In genomic region chr19:34633484-34633883, GRCm38 (mm10) we compare ENCODE assay signal across 18 mouse cellular contexts. TPM values are rescaled to one million over a fixed set of nuclear protein-coding genes. Genes with fewer than 3 reads are reported as not detected.
"Had no signal": no experiment of that assay in that cellular context is flagged by ENCODE, and none has a peak within 500 bp of the region (broad histone marks: within the 10 kb centered on the region; RNA-seq: fewer than 3 reads in every experiment).

No protein-coding gene starts in this region.

- H3K9me3 ChIP-seq: liver, embryonic 12.5 days; midbrain, embryonic 12.5 days; midbrain, embryonic 15.5 days; neural tube, embryonic 13.5 days had no signal

- H3K27me3 ChIP-seq: midbrain, embryonic 15.5 days; neural tube, embryonic 13.5 days had no signal

- H3K4me1 ChIP-seq: liver, embryonic 12.5 days; midbrain, embryonic 12.5 days; midbrain, embryonic 15.5 days; neural tube, embryonic 13.5 days had no signal

- H3K27ac ChIP-seq: left cerebral cortex, adult 2 months; liver, embryonic 12.5 days; midbrain, embryonic 12.5 days; midbrain, embryonic 15.5 days; neural tube, embryonic 13.5 days had no signal

- DNase-seq: kidney, adult 9 months; kidney, postnatal 36 days; layer of hippocampus, postnatal 36 days; lung, embryonic 14.5 days; lung, postnatal 10 days; lung, postnatal 36 days; retina, postnatal 1 day; right cerebral cortex, postnatal 25 days; thymus, adult 18-20 months; thymus, postnatal 36 days had no signal

- H3K36me3 ChIP-seq: liver, embryonic 12.5 days; midbrain, embryonic 12.5 days; midbrain, embryonic 15.5 days; neural tube, embryonic 13.5 days had no signal

- ATAC-seq: intestine, postnatal 0 days; liver, embryonic 12.5 days; midbrain, embryonic 15.5 days had no signal

- H3K4me3 ChIP-seq: left cerebral cortex, adult 2 months; liver, embryonic 12.5 days; midbrain, embryonic 12.5 days; midbrain, embryonic 15.5 days; myocyte; neural tube, embryonic 13.5 days had no signal

- H3K4me2 ChIP-seq: liver, embryonic 12.5 days; lung, embryonic 14.5 days; midbrain, embryonic 12.5 days; midbrain, embryonic 15.5 days; neural tube, embryonic 13.5 days had no signal

- H3K9ac ChIP-seq: liver, embryonic 12.5 days; lung, embryonic 14.5 days; midbrain, embryonic 12.5 days; midbrain, embryonic 15.5 days; neural tube, embryonic 13.5 days had no signal

RNA-seq across cellular contexts. Expression of gene Ifit1bl2, which starts 7.1 kb away (rescaled TPM):
- polyA plus RNA-seq: liver, embryonic 12.5 days; midbrain, embryonic 12.5 days; testis, adult 2 months had no signal

RNA-seq across cellular contexts. Expression of gene Ifit1, which starts 7.2 kb away (rescaled TPM):
- polyA plus RNA-seq: lung, embryonic 14.5 days had no signal

RNA-seq across cellular contexts. Expression of gene Ifit3b, which starts 25.7 kb away (rescaled TPM):
- polyA plus RNA-seq: liver, embryonic 12.5 days; lung, embryonic 14.5 days had no signal

RNA-seq across cellular contexts. Expression of gene Ifit1bl1, which starts 31.7 kb away (rescaled TPM):
- polyA plus RNA-seq: testis, adult 2 months had no signal
